In genomic region chr3:69125891-69126508, GRCm38 (mm10) we compare ENCODE assay signal across 8 mouse cellular contexts. TPM values are rescaled to one million over a fixed set of nuclear protein-coding genes. Genes with fewer than 3 reads are reported as not detected.
DNase-seq lines count a peak whose midpoint lies in the region; ATAC-seq and TF ChIP-seq lines count a peak whose summit lies in the region.

No protein-coding gene starts in this region.

- H3K9ac ChIP-seq in hindbrain, embryonic 15.5 days = peak overlapping the region; percentile 98
- peak overlapping the region; percentile 97 for H3K9ac ChIP-seq in limb, embryonic 13.5 days
- peak overlapping the region; percentile 92 for H3K9ac ChIP-seq in midbrain, embryonic 14.5 days (replicated peaks; ENCODE audit: low read length)
- peak overlapping the region; percentile 93 for H3K9ac ChIP-seq in stomach, embryonic 16.5 days (ENCODE audit: low read length)

- no peaks in the 10 kb centered on the region for H3K27me3 ChIP-seq in kidney, adult 2 months (replicated peaks; ENCODE audit: control insufficient read depth, insufficient read depth, low read length)
- no peaks in the 10 kb centered on the region for H3K27me3 ChIP-seq in hindbrain, embryonic 15.5 days
- peaks cover 4% of the 10 kb centered on the region; the same call in 1 of the 2 replicates for H3K27me3 ChIP-seq in limb, embryonic 13.5 days
- H3K27me3 ChIP-seq in midbrain, embryonic 14.5 days (ENCODE audit: control insufficient read depth, insufficient read depth, low read length) = no peaks in the 10 kb centered on the region
- H3K27me3 ChIP-seq in stomach, embryonic 16.5 days (ENCODE audit: control insufficient read depth, insufficient read depth, low read length) = no peaks in the 10 kb centered on the region

- H3K36me3 ChIP-seq in kidney, adult 2 months (ENCODE audit: control insufficient read depth, insufficient read depth, low read length) = no peaks in the 10 kb centered on the region
- no peaks in the 10 kb centered on the region for H3K36me3 ChIP-seq in hindbrain, embryonic 15.5 days
- H3K36me3 ChIP-seq in limb, embryonic 13.5 days = no peaks in the 10 kb centered on the region
- no peaks in the 10 kb centered on the region for H3K36me3 ChIP-seq in midbrain, embryonic 14.5 days (ENCODE audit: control insufficient read depth, insufficient read depth, low read length)
- H3K36me3 ChIP-seq in stomach, embryonic 16.5 days (ENCODE audit: control insufficient read depth, insufficient read depth, low read length) = no peaks in the 10 kb centered on the region; the same call in 1 of the 2 replicates

- no peak for TF ChIP-seq POLR2A in kidney, adult 2 months (IDR thresholded peaks at IDR 0.05; ENCODE audit: low read depth, low read length)

- peak; percentile 64 for ATAC-seq in erythroid progenitor cell, adult 5-6 weeks (replicated peaks; ENCODE audit: low FRiP score, poor library complexity, severe bottlenecking)
- no peak; the same call in 1 of the 2 replicates for ATAC-seq in hindbrain, embryonic 15.5 days (ENCODE audit: low FRiP score, low read depth)
- no peak for ATAC-seq in limb, embryonic 13.5 days (ENCODE audit: low FRiP score, low read depth)
- no peak for ATAC-seq in midbrain, embryonic 14.5 days (ENCODE audit: low FRiP score, low TSS enrichment)
- ATAC-seq in stomach, embryonic 16.5 days (ENCODE audit: insufficient read depth, low FRiP score) = no peak

- no peaks in the 10 kb centered on the region for H3K9me3 ChIP-seq in hindbrain, embryonic 15.5 days
- no peaks in the 10 kb centered on the region for H3K9me3 ChIP-seq in limb, embryonic 13.5 days
- no peaks in the 10 kb centered on the region for H3K9me3 ChIP-seq in midbrain, embryonic 14.5 days (ENCODE audit: control insufficient read depth, low read length)
- H3K9me3 ChIP-seq in stomach, embryonic 16.5 days (replicated peaks; ENCODE audit: control insufficient read depth, low read length) = no peaks in the 10 kb centered on the region

- TF ChIP-seq CTCF in kidney, adult 2 months (conservative IDR thresholded peaks at IDR 0.05; ENCODE audit: insufficient read depth, insufficient read length, low read depth, low read length) = peak; percentile 30; the same call in 1 of the 2 replicates

- H3K4me3 ChIP-seq in kidney, adult 2 months (ENCODE audit: insufficient read depth, low read depth, low read length) = peak overlapping the region; percentile 72
- H3K4me3 ChIP-seq in hindbrain, embryonic 15.5 days = peak overlapping the region; percentile 98
- peak overlapping the region; percentile 93 for H3K4me3 ChIP-seq in limb, embryonic 13.5 days
- H3K4me3 ChIP-seq in midbrain, embryonic 14.5 days (replicated peaks; ENCODE audit: low read depth, low read length) = peak overlapping the region; percentile 90
- peak overlapping the region; percentile 86 for H3K4me3 ChIP-seq in stomach, embryonic 16.5 days (replicated peaks; ENCODE audit: low read length)

- peak; percentile 41 for DNase-seq in kidney, adult 2 months
- DNase-seq in kidney, adult 18-20 months = no peak
- peak; percentile 44 for DNase-seq in adrenal gland, postnatal 36 days
- peak; percentile 69 for DNase-seq in midbrain, embryonic 14.5 days

- peaks cover 4% of the 10 kb centered on the region; the same call in 1 of the 2 replicates for H3K4me1 ChIP-seq in kidney, adult 2 months (ENCODE audit: control insufficient read depth, insufficient read depth, low read length)
- H3K4me1 ChIP-seq in hindbrain, embryonic 15.5 days (replicated peaks) = peaks cover 28% of the 10 kb centered on the region
- H3K4me1 ChIP-seq in limb, embryonic 13.5 days = peaks cover 21% of the 10 kb centered on the region
- H3K4me1 ChIP-seq in midbrain, embryonic 14.5 days (ENCODE audit: control insufficient read depth, insufficient read depth, low read length) = peaks cover 19% of the 10 kb centered on the region
- no peaks in the 10 kb centered on the region; the same call in 1 of the 2 replicates for H3K4me1 ChIP-seq in stomach, embryonic 16.5 days (ENCODE audit: control insufficient read depth, insufficient read depth, low read length)

- under 1% methylated on average over 35 of the region's 35 CpGs for WGBS in kidney, adult 2 months
- WGBS in hindbrain, embryonic 15.5 days = under 1% methylated on average over 33 of the region's 35 CpGs
- WGBS in limb, embryonic 13.5 days = under 1% methylated on average over 35 of the region's 35 CpGs
- WGBS in midbrain, embryonic 14.5 days = under 1% methylated on average over 35 of the region's 35 CpGs
- under 1% methylated on average over 35 of the region's 35 CpGs for WGBS in stomach, embryonic 16.5 days

- H3K4me2 ChIP-seq in hindbrain, embryonic 15.5 days = peak overlapping the region; percentile 92
- H3K4me2 ChIP-seq in limb, embryonic 13.5 days (replicated peaks) = peak overlapping the region; percentile 69
- H3K4me2 ChIP-seq in midbrain, embryonic 14.5 days (ENCODE audit: low read length) = peak overlapping the region; percentile 84
- H3K4me2 ChIP-seq in stomach, embryonic 16.5 days (ENCODE audit: low read depth, low read length) = peak overlapping the region; percentile 71

- peak overlapping the region; percentile 95 for H3K27ac ChIP-seq in kidney, adult 2 months (ENCODE audit: insufficient read depth, low read depth, low read length)
- H3K27ac ChIP-seq in hindbrain, embryonic 15.5 days (replicated peaks) = peak overlapping the region; percentile 98
- H3K27ac ChIP-seq in limb, embryonic 13.5 days = peak overlapping the region; percentile 95
- H3K27ac ChIP-seq in midbrain, embryonic 14.5 days (replicated peaks; ENCODE audit: low read depth, low read length) = peak overlapping the region; percentile 95
- H3K27ac ChIP-seq in stomach, embryonic 16.5 days (ENCODE audit: low read length) = peak overlapping the region; percentile 97

RNA-seq across cellular contexts. Expression of gene Kpna4, which starts 0.9 kb away (rescaled TPM):
- polyA plus RNA-seq in kidney, adult 2 months (2012; rRNA removed) = 8.6 and 11.3 TPM in 2 replicates
- total RNA-seq in adrenal gland, postnatal 36 days (2021) = 10 to 100 TPM; 64.1 to 71.1 TPM
- 42.5 and 48.2 TPM in 2 replicates for total RNA-seq in erythroid progenitor cell, adult 5-6 weeks (2015; ENCODE audit: low replicate concordance)
- 35.3 and 46.0 TPM in 2 replicates for total RNA-seq in erythroid progenitor cell, adult 5-6 weeks (2017; ENCODE audit: low replicate concordance)
- 32.1 and 33.5 TPM in 2 replicates for polyA plus RNA-seq in hindbrain, embryonic 15.5 days (2015; fragmentation: Nextera tagmentation; extraction: Ambion mirVana)
- polyA plus RNA-seq in limb, embryonic 13.5 days (2015; fragmentation: Nextera tagmentation; extraction: Ambion mirVana) = 29.9 and 30.9 TPM in 2 replicates
- 33.2 and 45.5 TPM in 2 replicates for polyA plus RNA-seq in midbrain, embryonic 14.5 days (2014; fragmentation: Nextera tagmentation; extraction: Ambion mirVana)
- 19.9 and 22.7 TPM in 2 replicates for polyA plus RNA-seq in stomach, embryonic 16.5 days (2015; fragmentation: Nextera tagmentation; extraction: Ambion mirVana)
